Mouse (Mus musculus) heart, adult 8-10 months (tissue): ENCODE data around the gene Mif4gd. TPM values are rescaled to one million over a fixed set of nuclear protein-coding genes. Genes with fewer than 3 reads are reported as not detected.

Experiments used
- DNase-seq: peaks from one replicate; pipeline ENCODE4 v3.0.0; 2022; ENCODE audit warnings: low spot score
- total RNA-seq, 4 experiments: library from RNA; stranded (reverse); gene quantifications; 2 replicates each; pipeline ENCODE4 v1.2.4; 2022

The Mif4gd gene
- total RNA-seq, 4 experiments from 2014 or later, result 40.8 to 52.0 (median 45.0) TPM

DNA sequence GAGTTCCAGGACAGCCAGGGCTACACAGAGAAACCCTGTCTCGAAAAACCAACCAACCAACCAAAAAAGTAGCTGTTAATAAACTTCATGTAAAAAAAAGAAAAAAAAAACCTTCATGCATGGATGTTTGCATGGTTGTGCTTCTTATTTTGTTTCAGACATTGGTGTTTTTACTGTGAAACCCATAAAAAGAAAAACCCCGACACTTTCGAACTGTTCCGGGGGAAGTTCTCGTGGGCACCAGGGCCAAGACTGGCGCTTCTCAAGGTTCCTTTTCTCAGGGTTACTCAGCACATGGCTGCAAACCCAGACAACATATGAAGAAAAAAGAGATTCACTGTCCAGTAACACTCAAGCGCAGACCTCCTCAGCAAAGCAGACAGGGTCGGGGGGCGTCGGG lies 20.1 kb upstream of the Mif4gd start:
- no peak for DNase-seq

DNA sequence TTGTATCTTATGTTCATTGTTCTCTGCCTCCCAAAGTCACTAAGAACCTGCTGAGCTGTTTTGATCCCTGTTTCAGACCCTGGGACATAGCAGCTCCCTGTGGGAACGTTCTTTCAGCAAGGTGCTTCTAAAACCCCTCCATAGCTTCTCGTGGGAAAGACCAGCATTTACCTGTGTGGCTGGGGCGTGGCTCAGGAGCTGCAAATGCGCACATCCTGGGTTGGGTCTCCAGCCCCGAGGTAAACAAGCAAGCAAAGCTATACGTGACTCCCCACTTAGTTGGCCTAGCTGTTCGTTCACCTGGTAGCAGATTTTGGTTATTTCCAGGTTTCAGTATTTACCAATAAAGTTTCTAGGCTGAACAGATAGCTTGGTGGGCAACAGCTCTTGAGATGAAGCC lies 19.5 kb upstream of the Mif4gd start:
- no peak for DNase-seq

DNA sequence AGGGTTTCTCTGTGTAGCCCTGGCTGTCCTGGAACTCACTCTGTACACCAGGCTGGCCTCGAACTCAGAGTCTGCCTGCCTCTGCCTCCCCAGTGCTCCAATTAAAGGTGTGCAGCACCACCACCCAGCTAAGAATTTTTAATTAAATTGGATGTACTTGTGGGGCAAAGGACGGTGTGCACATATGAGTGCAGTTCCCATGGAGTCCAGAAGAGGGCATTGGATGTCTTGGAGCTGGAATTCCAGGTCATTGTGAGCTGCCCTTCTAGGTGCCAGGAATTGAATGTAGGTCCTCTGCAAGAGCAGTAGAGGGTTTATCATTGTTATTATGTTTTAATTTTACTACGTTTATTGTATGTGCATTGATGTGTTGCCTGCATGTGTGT lies 18.7 kb upstream of the Mif4gd start:
- DNase-seq, result peak; percentile 53

DNA sequence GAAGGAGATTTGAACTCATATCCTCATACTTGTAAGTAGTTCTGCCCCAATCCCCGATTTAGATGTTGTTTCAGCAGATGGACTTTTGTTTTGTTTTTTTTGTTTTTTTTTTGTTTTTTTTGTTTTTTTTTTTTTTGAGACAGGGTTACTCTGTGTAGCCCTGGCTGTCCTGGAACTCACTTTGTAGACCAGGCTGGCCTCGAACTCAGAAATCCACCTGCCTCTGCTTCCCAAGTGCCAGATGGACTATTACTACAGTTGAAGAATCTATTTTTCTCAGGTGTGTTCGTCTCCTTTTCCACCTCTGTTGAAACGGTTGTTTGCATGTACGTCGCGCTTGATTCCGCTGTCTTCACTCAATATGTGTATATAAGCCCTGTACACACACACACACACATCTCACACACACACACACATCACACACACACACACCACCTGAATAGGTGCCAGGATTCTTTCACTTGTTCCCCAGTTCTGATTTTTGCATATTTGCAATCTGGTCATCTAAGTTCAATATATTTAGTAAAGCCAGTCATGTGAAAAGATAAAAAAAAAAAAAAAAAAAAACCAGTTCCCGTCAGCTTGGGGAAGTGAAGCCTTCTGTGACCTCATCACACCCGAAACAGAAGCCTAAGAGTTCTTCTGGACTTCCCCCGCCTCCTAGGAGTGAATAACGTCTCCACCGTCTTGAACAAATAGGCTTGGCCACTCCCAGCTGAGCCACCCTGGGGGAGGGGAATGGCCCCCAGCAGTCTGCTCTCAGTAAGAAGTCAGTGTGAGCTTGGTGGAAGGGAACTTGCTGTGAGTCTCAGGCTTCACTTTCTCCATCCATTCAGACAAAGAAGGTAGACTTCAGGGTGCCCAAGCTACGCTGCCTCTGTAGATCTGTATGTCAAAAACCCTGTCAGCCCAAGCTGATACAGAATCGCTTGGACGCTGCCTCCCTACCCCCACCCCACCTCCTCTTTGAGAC lies 18.0 kb upstream of the Mif4gd start:
- DNase-seq, result peak; percentile 39

DNA sequence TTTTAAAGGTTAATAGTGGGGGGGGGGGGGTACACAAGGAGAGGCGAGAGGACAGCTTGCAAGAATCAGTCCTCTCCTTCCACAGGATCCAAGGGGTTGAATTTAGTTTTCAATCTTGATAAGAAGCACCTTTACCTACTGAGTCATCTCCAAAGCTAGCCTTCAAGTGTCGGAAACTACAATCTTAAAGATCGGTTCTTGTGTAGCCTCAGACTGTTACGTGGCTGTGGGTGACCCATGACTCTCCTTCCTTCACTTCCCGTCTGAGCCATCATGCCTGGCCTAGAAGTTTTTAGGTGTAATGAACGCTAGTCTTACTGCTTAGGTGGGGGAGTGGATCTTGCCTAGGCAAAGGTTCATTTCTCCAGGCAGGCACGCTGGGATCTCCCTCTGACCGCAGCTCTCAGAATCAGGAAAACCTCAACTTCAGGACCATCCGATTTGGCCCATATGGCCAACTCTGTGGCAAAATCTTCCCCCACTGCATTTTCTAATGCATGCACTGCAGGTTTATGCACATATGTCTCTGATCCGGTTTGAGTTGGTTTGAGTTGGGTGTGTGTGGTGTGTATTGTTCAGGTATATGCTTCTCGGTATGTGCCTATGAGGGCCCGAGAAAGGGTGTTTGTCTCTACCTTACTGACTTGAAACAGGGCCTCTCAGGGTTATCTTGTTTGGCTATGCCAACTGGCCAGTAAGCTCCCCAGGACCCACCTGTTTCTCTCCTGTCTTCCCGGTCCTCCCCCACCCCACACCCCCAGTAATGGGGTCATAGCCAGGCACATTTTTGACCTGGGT lies 17.2 kb upstream of the Mif4gd start:
- no peak for DNase-seq

DNA sequence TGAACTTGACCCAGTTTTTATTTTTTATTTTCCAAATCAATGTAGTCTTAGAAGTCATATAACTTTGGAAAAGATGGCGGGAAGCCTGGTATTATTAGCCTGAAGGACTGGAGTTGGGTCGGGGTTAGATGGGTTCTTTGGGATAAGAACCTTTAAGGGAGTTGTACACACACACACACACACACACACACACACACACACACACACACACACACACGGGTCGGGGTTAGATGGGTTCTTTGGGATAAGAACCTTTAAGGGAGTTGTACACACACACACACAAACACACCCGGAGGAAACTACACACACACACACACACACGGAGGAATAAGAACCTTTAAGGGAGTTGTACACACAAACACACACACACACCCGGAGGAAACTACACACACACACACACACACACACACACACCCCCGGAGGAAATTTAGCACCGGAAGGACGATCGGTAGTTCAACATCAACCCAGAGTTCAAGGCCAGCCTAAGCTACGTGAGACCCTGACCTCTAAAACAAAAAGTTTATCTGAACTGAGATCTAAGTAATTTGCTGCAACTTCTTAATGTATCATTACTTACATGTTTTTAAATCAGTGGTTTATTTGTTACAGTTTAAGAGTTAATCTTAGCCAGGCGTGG lies 15.8 kb upstream of the Mif4gd start:
- no peak for DNase-seq

DNA sequence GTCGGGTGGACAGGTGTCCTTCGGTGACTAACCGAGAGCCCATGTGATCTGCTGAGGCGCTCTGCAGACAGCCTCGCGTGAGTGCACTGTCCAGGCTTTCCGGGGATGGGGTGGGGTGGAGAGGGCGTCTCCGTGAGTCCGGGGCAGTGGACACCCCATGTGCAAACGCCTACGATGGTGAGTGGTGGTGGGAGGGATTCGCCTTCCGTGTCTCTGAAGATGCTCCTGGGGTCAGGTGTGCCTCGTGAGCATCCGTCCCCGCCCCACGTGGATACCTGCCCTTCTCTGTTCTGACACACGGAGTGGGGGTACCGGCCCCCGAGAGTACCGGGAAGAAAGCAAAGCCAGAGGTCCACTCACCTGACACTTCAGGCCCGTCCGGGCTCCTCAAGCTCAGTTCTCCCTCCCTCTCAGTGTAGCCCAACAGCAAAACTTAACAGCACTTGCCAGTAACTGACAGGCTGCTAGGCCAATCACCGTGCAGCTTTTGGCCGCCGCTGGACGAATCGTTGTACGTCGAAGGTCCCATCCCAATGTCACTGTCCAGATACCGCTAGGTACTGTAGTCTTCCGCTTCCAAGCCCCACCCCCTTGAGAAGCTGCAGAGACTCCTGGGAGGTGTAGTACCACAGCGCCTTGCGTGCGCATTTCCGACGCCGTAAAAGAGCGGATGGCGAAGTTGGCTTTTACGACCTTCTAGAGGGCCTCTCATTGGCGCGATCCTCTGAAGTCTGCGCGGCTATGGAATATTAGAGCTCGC lies 15.1 kb upstream of the Mif4gd start, which contains the start of gene Slc25a19:
Gene Slc25a19 (minus strand): TSS at position 591 of the 760 bp plus-strand sequence.
- DNase-seq, result peak; percentile 100

DNA sequence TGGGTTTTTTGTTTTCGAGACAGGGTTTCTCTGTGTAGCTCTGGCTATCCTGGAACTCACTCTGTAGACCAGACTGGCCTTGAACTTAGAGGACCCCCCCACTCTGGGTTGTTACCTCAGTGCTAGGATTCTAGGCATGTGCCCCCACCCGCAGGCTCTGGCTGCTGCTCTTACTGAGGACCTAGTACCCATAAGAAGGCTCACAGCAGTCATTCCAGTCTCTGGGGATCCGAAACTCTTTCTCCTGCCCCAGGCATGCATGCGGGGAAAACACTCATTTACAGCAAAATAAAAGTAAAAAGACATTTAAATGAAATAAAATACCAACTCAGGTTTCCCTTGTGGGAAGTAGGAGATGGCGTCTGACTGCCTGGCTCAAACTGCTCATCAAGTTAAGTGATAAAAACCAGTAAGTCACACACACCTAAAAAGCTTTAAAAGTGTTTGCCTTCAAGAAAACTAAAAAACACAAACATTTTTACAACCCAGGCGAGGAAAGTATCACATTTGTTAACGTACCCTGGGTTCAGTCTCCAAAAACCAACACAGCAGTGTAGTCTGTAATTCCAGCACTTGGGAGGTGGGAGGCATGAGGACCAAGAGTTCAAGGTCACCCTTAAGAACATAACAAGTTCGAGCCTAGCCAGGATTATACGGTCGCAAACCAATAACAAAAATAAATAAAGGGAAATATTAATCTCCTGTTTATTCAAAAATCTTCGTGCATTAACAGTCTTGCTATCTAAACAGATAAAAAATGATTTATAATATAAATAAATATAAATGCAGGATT lies 14.3 kb upstream of the Mif4gd start:
- no peak for DNase-seq

DNA sequence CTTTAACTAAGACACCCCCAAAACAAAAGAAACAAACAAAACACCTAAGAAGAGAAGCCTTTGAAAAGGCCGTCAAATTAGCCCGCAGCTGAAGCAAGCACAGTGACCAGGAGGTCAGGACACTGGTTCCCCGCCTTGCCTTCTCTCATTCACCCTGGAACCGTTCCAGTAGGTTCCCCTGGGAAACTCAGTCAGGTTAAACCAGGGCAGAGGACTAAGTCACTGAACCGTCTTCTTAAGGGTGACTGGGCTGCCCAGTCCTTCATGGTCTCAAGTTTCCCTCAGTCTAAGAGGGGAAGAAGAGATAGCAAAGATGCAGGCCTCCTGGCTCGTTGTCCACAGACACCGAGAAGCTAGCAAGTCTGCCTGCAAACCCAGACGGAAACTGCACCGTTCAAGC lies 13.1 kb upstream of the Mif4gd start:
- no peak for DNase-seq

DNA sequence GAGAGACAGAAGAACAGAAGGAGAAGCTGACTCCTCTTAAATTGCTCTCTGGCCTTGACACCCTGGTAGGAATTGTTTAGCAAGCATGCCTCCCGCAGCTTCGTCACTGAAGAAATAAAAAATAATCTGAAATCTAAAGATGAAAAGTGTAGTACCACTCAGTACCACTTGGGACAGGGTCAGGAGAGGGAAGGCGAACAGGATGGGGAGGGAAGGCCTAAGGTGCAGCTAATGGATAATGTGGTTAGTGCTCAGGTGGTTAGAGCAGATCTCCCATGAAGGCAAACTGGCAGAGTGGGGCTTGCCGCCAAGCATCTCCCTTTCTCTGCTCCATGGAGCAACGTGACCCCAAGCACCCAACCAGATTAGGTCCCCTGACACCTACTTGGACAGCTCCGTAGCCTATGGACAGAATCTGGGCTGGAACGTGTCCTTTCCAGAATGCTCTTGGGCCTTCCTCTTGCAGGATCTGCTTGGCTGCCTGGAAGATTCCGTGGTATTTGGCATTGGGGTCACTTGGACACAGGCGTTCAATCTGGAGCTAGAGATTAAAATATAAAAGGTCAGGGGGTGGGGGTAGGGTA lies 10.8 kb upstream of the Mif4gd start:
- no peak for DNase-seq

DNA sequence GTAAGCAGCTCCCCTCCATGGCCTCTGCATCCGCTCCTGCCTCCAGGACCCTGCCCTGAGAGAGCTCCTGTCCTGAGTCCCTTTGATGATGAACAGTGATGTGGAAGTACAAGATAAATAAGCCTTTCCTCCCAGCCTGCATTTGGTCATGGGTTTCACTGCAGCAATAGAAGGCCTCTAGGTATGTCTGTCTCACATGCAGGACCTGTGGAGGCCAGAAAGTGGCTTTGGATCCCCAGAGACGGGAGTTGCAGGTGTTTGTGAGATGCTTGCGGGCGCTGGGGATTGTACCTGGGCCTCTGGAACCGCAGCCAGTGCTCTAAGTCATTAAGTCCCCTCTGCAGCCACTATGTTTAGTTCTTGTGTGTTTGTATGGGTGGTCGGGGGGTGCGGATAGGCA lies 7.2 kb upstream of the Mif4gd start:
- DNase-seq, result no peak

DNA sequence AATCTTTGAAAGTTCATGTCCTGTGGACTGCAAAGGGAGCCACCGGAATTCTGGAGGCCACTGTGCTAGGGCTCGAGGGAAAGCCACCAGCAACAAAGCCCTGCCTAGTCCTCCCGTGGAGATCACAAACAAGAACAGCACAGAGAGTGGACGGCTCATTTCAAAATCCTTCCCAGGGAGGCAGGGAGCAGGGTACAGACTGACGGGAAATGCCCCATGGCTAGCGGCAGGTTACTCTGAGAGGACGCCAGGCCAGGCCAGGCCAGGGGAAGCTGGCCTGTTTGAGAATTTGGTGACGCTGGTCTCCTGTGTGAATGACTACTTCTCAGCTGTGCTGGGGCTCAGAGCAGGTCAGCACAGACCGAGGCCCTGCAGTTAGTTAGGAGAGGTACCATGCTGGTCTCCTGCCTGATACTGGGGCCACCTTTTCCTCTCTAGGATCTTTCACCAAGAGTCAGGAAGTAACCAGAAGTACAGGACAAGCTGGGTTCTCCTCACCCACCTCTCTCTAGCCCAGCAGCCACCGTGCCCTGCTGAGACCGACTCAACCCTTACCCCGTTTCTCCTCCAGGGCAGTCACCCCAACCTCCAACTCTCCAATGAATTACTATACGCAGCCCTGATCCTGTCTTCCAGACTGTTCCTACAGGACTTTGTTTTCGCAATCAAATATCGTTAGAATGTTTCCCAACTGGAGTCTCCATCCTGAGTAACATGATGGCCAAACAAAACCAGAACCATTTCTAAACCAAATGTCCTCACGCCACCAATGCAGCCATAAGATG lies 6.2 kb upstream of the Mif4gd start:
- DNase-seq, result no peak

DNA sequence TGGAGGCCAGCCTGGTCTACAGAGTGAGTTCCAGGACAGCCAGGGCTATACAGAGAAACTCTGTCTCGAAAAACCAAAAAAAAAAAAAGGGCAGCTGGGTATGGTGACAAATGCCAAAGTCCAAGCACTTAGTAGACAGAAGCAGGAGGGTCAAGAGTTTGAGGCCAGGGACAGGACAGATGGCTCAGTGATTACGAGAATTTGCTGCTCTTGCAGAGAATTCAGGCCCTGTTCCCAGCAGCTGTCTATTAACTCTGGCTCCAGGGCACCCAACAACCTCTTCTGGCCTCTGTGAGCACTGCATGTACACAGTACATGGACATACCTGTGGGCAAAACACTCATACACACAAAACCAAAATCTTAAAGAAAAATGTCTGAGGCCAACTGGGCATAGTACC lies 5.2 kb upstream of the Mif4gd start:
- no peak for DNase-seq

DNA sequence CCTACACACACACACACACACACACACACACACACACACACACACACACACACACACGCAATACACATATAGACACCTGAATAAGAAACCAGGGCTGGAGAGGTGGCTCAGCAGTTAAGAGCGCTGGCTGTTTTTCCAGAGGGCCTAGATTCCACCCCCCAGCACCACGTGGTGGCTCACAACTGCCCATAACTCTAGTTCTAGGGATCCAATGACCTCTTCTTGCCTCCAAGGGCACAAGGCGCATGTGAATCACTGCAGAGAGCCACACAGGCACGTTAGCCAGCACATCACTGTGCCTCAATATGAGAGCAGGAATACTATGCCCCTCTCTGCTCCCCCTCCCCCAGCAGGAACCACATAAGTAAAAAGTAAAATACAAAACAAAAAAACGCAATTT lies 4.1 kb upstream of the Mif4gd start:
- no peak for DNase-seq

DNA sequence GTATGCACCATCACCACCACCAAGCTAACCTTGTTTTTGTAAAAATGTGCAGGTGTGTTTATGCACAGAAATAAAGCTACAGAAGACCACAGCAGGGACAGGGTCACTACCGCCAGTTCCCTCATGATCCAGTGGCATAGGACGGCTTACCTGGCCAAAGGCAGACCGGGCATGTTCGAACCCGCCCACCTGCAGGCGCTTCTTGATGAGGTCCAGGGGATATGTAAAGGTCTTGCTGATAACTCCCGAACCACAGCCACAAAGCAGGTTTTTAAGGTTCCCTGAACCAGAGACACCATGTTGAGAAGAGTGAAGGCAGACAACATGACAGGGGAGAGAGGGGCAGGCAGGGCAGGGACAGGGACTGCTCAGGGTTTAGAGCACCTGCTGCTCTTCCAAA lies 3.6 kb upstream of the Mif4gd start:
- DNase-seq, result no peak

DNA sequence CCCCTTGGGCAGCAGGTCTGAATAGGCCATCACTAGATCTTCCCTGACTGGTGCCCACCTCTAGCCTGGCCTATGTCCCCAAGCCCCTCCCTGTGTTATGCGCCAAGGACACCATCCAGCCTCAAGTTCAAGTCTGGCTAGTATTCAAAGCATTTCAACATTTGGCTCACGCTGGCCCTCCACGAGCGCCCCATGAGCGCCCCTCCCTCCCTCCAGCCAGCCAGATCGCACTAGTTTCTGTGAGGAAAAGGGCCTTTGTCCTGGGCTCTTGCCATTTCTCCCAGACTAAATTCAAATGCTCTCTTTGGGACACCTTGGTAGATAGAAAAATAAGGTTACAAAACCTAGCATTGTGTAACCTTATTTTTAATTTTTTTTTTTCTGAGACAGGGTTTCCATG lies 3.1 kb upstream of the Mif4gd start:
- DNase-seq, result no peak

DNA sequence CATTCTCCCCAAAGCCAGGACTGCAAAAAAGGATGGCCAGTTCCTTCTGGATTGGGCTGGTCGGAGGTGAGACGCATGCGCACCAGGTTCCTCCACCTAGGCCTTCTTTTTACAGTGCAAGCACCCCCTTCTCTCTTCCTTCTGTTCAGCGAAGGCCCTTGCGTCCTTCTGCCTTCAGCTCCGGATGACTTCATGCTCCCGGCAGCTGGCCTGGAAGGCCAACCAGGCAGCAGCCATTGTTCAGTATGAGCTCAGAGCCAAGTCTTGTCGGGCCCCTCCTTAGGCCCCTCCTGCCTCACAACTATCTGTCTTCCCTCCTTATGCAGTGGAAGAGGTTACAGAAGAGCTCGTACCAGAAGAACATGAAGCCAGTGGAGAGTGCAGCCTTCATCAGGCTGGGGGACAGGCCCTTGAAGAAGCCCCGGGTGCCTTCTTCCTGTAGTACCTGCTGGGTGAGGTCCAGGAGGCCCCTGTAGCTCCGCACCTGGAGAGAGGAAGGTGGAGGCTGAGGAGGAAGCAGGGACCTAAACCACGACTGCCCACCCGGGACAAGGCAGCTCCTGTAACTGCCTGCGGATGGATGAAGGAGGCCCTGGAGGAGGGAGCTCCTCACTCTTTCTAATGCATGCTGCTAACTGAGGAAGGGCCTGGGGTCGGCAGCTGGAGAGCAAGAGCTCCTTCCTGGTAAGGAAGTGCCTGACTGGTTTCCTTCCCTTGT lies 2.5 kb upstream of the Mif4gd start:
- DNase-seq, result no peak

DNA sequence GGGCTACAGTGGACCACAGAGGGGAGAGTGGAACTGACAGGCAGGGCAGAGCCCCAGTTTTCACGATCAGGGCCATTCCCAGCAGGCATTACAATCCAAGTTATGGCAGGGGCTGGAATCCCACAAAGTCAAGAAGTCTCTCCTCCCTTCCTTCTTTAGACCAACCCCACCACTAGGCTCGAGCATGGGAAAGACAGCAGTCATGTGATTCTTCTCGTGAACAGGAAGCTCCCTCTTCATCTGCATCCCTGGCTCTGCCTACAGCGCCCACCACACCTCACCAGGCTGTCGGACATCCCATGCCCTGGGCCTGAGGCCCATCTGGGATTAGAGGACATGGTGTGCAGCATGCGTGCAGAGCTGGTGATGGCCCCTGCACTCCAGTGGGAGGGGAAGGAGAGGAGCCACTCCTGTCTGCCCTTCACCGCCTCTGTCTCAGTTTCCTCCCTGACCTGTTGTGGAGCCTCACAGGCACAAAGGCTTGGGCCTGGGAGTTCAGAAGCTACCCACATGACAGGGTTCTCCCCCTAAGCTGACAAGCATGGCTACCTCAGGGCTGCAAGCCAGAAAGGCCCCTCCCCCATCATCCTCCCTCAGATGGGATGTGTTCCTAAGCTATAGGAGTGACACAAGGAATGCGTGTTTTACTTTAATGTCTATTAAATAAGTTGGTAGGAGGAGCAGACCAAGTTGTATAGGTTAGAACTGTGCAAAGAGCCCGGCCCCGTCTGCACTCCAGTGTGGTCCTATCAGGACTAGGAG lies 1.8 kb upstream of the Mif4gd start:
- no peak for DNase-seq
